Mouse (Mus musculus): Measurements from ENCODE around the gene Mmp8. TPM values are rescaled to one million over a fixed set of nuclear protein-coding genes. Genes with fewer than 3 reads are reported as not detected.

The Mmp8 gene
- polyA plus RNA-seq, 1 experiment: 247 TPM

- Histone ChIP-seq H3K27ac (ENCODE audit: control insufficient read depth, insufficient read depth, low read depth, low read length, poor library complexity) (no peak overlapping the region), H3K4me1 (ENCODE audit: control insufficient read depth, insufficient read depth, low read length) (no peaks in the 10 kb centered on the region), H3K4me3 (replicated peaks; ENCODE audit: control insufficient read depth, low read depth, low read length) (no peak overlapping the region)
- 0% methylated on average over 3 of the region's 3 CpGs for WGBS
- TF ChIP-seq CTCF (IDR thresholded peaks at IDR 0.05; ENCODE audit: control insufficient read depth, insufficient read depth, low read length) (peak; percentile 80), POLR2A (IDR thresholded peaks at IDR 0.05; ENCODE audit: borderline replicate concordance, control insufficient read depth, low read depth, low read length) (no peak)
Observed at GRCm38 (mm10) chr9:7602982-7603742, 44.9 kb downstream of the Mmp8 start.

- H3K27ac ChIP-seq (ENCODE audit: control insufficient read depth, insufficient read depth, low read depth, low read length, poor library complexity): no peak overlapping the region
- WGBS: 54% methylated on average over 6 of the region's 6 CpGs
- H3K4me3 ChIP-seq (replicated peaks; ENCODE audit: control insufficient read depth, low read depth, low read length): no peak overlapping the region
- TF ChIP-seq CTCF (IDR thresholded peaks at IDR 0.05; ENCODE audit: control insufficient read depth, insufficient read depth, low read length) (no peak), POLR2A (IDR thresholded peaks at IDR 0.05; ENCODE audit: borderline replicate concordance, control insufficient read depth, low read depth, low read length) (no peak)
- H3K4me1 ChIP-seq (ENCODE audit: control insufficient read depth, insufficient read depth, low read length): no peaks in the 10 kb centered on the region
Observed at GRCm38 (mm10) chr9:7604005-7604404, 45.7 kb downstream of the Mmp8 start.

GRCm38 (mm10) chr9:7605638-7606037 lies 47.4 kb downstream of the Mmp8 start:
- TF ChIP-seq CTCF (IDR thresholded peaks at IDR 0.05; ENCODE audit: control insufficient read depth, insufficient read depth, low read length): no peak
- TF ChIP-seq POLR2A (IDR thresholded peaks at IDR 0.05; ENCODE audit: borderline replicate concordance, control insufficient read depth, low read depth, low read length): no peak
- WGBS: 75% methylated on average over 12 of the region's 12 CpGs
- Histone ChIP-seq H3K4me3 (replicated peaks; ENCODE audit: control insufficient read depth, low read depth, low read length) (no peak overlapping the region), H3K4me1 (ENCODE audit: control insufficient read depth, insufficient read depth, low read length) (no peaks in the 10 kb centered on the region), H3K27ac (ENCODE audit: control insufficient read depth, insufficient read depth, low read depth, low read length, poor library complexity) (no peak overlapping the region)

Other genes with a start within 250 kb of the Mmp8 start
- gene Mmp12, start 214.1 kb upstream of the Mmp8 start, polyA plus RNA-seq (2011; ENCODE audit: insufficient read depth, insufficient read length, low replicate concordance, missing spikeins): 0.36 TPM in 1 of 2 replicates, not detected in the other
- gene Mmp1b, start 170.4 kb upstream of the Mmp8 start, polyA plus RNA-seq (2011; ENCODE audit: insufficient read depth, insufficient read length, low replicate concordance, missing spikeins): not detected in 2 replicates
- gene Mmp3, start 112.6 kb upstream of the Mmp8 start, polyA plus RNA-seq (2011; ENCODE audit: insufficient read depth, insufficient read length, low replicate concordance, missing spikeins): 1.3 and 6.4 TPM in 2 replicates
- not detected in 2 replicates for gene Mmp10, start 56.1 kb upstream of the Mmp8 start, polyA plus RNA-seq (2011; ENCODE audit: insufficient read depth, insufficient read length, low replicate concordance, missing spikeins)
- gene Mmp27, start 12.9 kb downstream of the Mmp8 start, polyA plus RNA-seq (2011; ENCODE audit: insufficient read depth, insufficient read length, low replicate concordance, missing spikeins): 1.3 TPM in 1 of 2 replicates, not detected in the other
- not detected in 2 replicates for gene Mmp20, start 69.8 kb downstream of the Mmp8 start, polyA plus RNA-seq (2011; ENCODE audit: insufficient read depth, insufficient read length, low replicate concordance, missing spikeins)
- gene Mmp7, start 133.6 kb downstream of the Mmp8 start, polyA plus RNA-seq (2011; ENCODE audit: insufficient read depth, insufficient read length, low replicate concordance, missing spikeins): not detected in 2 replicates
- gene Tmem123, start 205.6 kb downstream of the Mmp8 start, polyA plus RNA-seq (2011; ENCODE audit: insufficient read depth, insufficient read length, low replicate concordance, missing spikeins): 15.0 and 17.4 TPM in 2 replicates

Measured in bone marrow, adult 2 months (tissue).